Mouse (Mus musculus) Patski (cell line): ENCODE measurements around the gene Tmem132d. TPM values are rescaled to one million over a fixed set of nuclear protein-coding genes. Genes with fewer than 3 reads are reported as not detected.

Experiments
- ATAC-seq: fragments of 100-300 bp; one replicate; pipeline ENCODE4 v1.8.0; 2021
- CTCF ChIA-PET: fragments of 350-600 bp; sonication (Branson Sonifier 250); formaldehyde crosslinking; loops from one replicate; lab custom pipeline; 2022; ENCODE audit warnings: inconsistent platforms; lab: Charles Lee
- POLR2A ChIA-PET: fragments of 350-600 bp; sonication (Branson Sonifier 250); formaldehyde crosslinking; loops from one replicate; lab custom pipeline; 2022; ENCODE audit warnings: antibody characterized with exemption, inconsistent platforms; lab: Charles Lee
- DNase-seq: peaks from one replicate; pipeline ENCODE4 v3.0.0-alpha.2; 2011; ENCODE audit warnings: low read depth, low spot score
- H3K27me3 ChIP-seq: fragments of 371-371 bp; one replicate; pipeline ENCODE4 v1.5.1; 2021
- CTCF ChIP-seq: fragments of 100-300 bp; IDR thresholded peaks from one replicate; pipeline ENCODE4 v1.5.1; 2021
- in situ Hi-C: fragments of 300-500 bp; cut with MboI; formaldehyde crosslinking; loops from 3 replicates; pipeline ENCODE4 v1.11.1; 2018; ENCODE audit warnings: low pct_unique_long_range_greater_than_20kb, mixed read lengths
- polyA plus RNA-seq: library from polyadenylated mRNA; unstranded; gene quantifications from one replicate; pipeline ENCODE4 v1.2.3, GENCODE M21; 2021

Gene Tmem132d
- polyA plus RNA-seq, 1 experiment from 2014 or later: not detected

DNA sequence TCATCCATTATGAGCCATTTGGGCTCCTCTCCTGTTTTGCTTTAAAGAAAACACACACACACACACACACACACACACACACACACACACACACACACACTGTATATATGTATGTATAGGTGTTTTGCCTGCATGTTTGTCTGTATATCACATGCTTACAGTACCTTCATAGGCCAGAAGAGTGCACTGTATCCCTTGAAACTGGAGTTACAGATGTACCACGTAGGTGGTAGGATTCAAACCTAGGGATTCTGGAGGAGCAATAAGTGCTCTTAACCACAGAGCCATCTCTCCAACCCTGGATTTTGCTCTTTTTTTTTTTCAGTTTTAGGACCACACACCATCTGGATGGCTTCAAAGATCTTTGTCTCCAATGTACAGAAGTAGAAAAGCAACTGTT, 610.9 kb downstream of the Tmem132d start:
- CTCF ChIA-PET: no interaction called here
- ATAC-seq: no peak
- no peak for DNase-seq
- TF ChIP-seq CTCF: no peak
- POLR2A ChIA-PET: no interaction called here
- in situ Hi-C loops: no loop called here
- no peaks in the 10 kb centered on the region for H3K27me3 ChIP-seq

DNA sequence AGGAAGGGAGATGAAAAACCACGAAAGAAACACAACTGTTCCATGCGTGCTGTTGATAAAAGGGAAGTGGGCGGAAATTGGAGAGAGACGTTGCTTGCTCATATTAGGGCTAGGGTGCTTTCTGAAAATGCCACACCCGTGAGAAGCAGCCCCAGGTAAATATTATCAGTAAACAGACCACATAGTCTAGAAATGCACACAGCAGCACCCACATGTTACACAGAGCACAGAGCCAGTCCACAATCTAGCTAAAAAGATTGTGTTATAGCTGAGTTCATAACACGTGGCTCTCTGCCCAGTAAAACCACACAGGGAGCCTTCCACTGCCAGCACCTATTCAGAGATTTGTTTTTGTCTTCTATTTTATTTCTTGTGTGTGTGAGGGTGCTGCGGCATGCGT, 617.6 kb downstream of the Tmem132d start:
- no peak for TF ChIP-seq CTCF
- ATAC-seq: no peak
- no peaks in the 10 kb centered on the region for H3K27me3 ChIP-seq
- POLR2A ChIA-PET: no interaction called here
- CTCF ChIA-PET: no interaction called here
- no peak for DNase-seq
- in situ Hi-C loops: no loop called here

DNA sequence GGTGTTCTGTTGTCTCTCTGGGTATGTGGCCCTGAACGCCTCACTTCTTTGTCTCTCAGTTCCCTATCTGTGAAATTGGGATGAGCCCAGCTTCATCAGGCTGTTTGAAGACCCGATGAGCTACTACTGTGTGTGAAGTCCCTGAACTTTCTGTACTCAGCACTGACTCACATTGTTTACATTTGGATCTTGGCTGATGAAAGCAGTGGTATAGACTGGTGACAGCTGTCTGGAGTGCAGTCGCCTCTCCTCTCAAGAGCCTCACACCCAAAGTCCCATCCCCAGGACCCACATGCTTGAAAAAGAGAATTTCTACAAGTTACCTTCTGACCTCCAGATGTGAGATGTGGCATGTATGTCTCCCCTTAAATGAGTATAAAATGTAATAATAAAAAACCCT, 625.5 kb downstream of the Tmem132d start:
- ChIA-PET POLR2A (no interaction called here), CTCF (no interaction called here)
- ATAC-seq (no peak), DNase-seq (no peak)
- in situ Hi-C loops: no loop called here
- no peaks in the 10 kb centered on the region for H3K27me3 ChIP-seq
- no peak for TF ChIP-seq CTCF

DNA sequence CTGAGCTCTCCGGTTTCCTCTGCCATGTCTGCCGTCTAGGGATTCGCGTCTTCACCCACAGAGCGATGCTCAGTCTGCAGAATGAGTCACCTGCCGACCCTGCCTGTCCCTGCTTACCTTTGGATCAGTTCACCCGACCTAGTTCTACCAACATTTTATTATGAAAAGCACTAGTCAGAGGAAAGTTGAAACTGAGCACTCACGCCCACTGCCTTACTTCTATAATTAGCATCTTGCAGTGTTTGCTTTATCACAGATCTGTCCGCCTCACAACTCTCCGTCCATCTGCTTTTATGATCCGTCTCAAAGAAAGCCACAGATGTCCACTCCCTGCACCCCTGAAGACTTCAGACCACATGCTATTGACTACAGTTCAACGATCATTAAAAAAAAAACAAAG, 626.0 kb downstream of the Tmem132d start:
- ChIA-PET POLR2A (no interaction called here), CTCF (no interaction called here)
- TF ChIP-seq CTCF: no peak
- H3K27me3 ChIP-seq: no peaks in the 10 kb centered on the region
- DNase-seq: no peak
- ATAC-seq: no peak
- in situ Hi-C loops: no loop called here

DNA sequence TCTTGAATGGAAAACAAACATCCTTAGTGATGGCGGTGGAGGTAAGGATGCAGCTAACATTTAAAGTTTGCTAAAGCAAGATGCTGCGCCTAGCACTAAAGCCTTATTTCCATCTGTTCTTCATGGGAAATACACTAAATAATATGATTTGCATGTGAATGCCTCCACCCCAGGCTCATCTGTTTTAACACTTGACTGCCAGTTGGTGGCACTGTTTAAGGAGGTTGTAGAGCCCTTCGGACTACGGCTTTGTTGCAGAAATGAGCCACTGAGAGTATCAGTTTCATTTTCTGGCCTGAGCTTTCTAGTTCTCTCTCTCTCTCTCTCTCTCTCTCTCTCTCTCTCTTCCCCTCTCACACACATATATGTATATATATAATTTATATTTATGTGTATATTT, 632.0 kb downstream of the Tmem132d start:
- ATAC-seq: no peak

DNA sequence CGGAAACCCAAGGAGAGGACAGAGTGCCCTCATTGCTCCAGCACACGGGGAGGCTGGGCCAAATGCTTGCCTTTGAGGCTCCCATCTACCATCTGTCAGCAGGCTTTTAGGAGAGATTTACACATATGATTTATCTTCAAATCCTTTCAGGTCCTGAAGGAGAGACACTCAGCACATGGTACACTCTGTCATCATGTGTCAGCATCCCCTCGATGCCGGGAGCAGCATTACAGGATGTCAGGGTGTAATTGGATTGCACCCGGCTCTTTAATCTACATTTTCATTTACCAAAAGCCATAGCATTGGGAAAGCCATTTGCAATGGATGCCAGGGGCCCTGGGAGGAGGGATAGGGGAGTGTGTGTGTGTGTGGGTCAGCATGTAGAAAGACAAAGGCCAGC, 651.7 kb downstream of the Tmem132d start:
- H3K27me3 ChIP-seq: no peaks in the 10 kb centered on the region
- CTCF ChIA-PET: no interaction called here
- POLR2A ChIA-PET: no interaction called here
- TF ChIP-seq CTCF: no peak
- in situ Hi-C loops: no loop called here
- DNase-seq (no peak), ATAC-seq (no peak)

More for the DNA sequence above, 632.0 kb downstream of the Tmem132d start:
- H3K27me3 ChIP-seq: no peaks in the 10 kb centered on the region
- in situ Hi-C loops: no loop called here
- DNase-seq: no peak
- no peak for TF ChIP-seq CTCF
- ChIA-PET CTCF (no interaction called here), POLR2A (no interaction called here)

DNA sequence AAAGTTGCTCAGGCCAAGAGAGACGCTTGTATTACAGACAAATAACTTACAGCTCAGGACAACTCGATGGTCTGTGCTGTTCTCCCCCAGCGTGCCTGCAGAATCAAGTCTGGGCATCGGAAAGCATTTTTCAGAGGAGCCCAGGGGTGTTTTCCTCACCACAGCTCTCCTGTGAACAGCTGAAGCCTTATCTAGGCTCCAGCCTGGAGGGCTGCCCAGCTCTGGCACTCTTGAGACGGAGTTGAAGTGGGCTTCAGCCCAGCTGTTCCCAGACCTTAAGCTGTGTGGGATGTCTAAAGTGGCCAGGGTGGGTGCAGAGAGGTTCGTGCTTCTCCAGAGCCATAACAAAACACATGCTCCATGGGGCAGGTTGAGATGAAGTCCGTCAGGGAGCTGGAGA, 657.1 kb downstream of the Tmem132d start:
- DNase-seq: no peak
- no peaks in the 10 kb centered on the region for H3K27me3 ChIP-seq
- no peak for ATAC-seq
- CTCF ChIA-PET: no interaction called here
- no peak for TF ChIP-seq CTCF
- POLR2A ChIA-PET: no interaction called here
- in situ Hi-C loops: no loop called here

DNA sequence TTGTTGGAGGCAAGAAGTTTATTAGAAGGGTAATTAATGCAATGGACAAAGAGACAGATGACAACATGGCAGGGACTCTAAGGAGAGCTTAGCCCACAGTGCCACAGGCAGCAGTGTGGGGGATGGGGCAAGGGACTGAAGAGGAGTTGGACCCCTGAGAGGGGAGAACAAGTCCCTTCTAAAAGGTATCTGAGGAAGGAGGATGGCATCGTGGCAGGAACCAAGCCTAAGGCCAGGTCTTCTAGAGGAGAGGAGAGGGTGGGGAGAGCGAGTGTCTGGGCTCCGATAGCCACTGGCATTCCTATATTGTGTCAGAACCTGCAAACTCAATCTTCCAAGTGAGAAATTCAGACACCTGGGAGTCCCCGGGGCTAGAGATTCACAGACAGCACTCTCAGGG, 674.3 kb downstream of the Tmem132d start:
- no peak for TF ChIP-seq CTCF
- ChIA-PET POLR2A (no interaction called here), CTCF (no interaction called here)
- DNase-seq: no peak
- no peak for ATAC-seq
- H3K27me3 ChIP-seq: no peaks in the 10 kb centered on the region
- in situ Hi-C loops: no loop called here

DNA sequence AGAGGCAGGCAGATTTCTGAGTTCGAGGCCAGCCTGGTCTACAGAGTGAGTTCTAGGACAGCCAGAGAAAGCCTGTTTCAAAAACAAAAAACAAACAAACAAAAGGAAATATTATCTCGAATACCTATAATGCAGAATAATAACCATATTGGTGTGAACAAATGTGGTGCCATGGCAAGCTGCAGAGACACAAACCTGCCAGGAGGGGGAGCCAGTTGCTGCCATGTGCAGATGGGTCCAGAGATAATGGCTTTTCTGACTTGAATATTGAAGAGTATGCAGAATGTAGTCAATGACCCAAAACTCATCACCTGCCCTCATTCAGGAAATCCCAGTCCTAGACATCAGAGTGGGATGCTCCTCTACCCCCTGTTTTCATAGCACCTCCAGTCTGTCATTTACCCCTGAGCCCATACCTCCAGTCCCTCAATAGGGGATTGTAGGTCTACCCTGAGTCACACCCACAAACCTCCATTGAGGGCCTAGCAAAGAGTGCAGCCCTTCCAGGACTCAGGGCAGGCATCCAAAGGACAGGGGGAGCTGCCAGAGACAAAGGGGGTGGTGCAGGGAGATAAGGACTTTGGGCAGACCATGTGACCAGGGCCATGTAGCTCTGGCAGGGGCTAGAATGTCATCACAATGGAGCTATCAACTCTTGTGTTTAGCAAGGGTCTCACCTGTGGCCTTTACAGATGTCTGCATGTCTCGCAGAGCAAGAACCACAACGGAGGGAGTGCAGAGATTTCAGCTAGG, 676.0 kb downstream of the Tmem132d start:
- ChIA-PET CTCF (no interaction called here), POLR2A (no interaction called here)
- no peak for ATAC-seq
- no peaks in the 10 kb centered on the region for H3K27me3 ChIP-seq
- in situ Hi-C loops: no loop called here
- no peak for DNase-seq
- no peak for TF ChIP-seq CTCF

DNA sequence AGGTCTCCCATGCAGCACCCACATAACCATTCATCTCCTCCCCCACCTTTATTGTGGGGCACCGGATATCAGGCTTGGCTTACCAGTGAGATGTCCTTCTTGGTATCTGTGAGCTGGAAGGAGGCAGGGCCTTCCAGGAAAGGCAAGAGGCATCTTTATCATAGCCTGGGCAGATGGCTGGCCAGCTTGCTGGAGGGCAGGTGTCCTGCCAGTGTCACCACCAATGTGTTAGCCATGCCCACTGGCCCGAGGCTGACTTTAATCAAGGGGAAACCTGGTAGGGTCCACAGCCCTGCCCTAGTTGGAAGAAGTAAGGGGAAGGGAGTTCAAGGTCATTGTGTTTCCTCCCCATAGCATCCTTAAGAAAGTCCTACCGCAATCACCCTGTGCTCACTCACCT, 676.9 kb downstream of the Tmem132d start:
- ATAC-seq (no peak), DNase-seq (no peak)
- TF ChIP-seq CTCF: no peak
- no peaks in the 10 kb centered on the region for H3K27me3 ChIP-seq
- ChIA-PET POLR2A (no interaction called here), CTCF (no interaction called here)
- in situ Hi-C loops: no loop called here

DNA sequence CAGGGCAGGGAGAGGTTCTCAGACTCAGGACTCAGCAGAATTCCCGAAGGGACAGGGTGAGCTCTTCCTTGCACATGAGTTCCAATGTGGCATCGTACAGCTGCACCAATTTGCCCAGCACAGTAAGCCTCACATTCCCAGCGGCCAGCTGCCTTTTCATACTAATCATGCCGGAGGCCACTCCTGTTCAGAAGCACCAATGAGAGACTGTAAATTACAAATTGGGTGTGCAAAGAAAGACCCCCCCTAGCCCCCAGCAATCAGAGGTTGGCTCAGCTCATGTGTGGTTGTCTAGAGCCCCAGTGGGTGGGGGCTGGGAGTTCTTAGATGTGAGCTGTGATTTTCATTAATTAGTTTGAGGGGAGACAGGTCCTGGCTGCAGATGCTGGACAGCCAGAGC, 677.3 kb downstream of the Tmem132d start:
- in situ Hi-C loops: no loop called here
- ChIA-PET POLR2A (no interaction called here), CTCF (no interaction called here)
- no peak for TF ChIP-seq CTCF
- no peak for ATAC-seq
- no peak for DNase-seq
- H3K27me3 ChIP-seq: no peaks in the 10 kb centered on the region
